Mouse (Mus musculus): ENCODE measurements around the gene Ptger1. TPM values are rescaled to one million over a fixed set of nuclear protein-coding genes. Genes with fewer than 3 reads are reported as not detected.

Ptger1 gene
- polyA plus RNA-seq, 1 experiment: 0.57 TPM

DNA sequence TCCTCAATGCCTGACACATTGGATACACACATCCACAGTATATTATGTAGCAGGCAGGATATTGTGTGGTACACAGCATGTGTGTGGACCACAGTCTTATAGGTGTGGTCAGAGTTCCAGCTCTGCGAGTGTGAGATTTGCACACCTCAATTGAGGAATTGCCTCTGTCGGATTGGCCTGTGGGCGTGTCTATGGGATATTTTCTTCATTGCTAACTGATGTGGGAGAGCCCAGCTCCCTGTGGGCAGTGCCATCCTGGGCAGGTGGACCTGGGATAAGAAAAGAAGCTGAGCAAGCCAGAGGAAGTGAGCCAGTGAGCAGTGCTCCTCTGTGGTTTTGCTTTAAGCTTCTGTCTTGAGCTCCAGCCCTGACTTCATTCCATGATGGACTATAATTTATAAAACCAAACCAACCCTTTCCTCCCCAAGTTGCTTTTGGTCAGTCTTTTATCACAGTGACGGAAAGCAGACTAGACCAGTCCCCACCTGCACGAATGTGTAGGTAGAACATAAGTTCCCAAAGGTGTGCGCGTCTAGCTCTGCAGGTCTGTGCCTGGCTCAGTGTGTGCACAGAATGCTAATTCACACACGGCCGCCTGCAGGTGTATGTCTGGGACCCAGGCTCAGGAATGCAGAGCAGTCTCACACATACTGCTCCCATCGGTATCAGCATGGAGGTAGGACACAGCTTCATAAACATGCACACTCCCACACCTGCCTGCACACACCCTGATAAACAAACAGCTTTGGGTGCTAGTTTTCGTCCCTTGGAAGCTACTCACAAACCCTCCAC is 28.1 kb downstream of the Ptger1 start:
- Histone ChIP-seq H3K4me3 (replicated peaks; ENCODE audit: control insufficient read depth, low read depth, low read length) (no peak overlapping the region), H3K4me1 (ENCODE audit: control insufficient read depth, insufficient read depth, low read length) (peaks cover 16% of the 10 kb centered on the region), H3K27ac (ENCODE audit: control insufficient read depth, insufficient read depth, low read depth, low read length, poor library complexity) (peak overlapping the region; percentile 73)
- TF ChIP-seq CTCF (IDR thresholded peaks at IDR 0.05; ENCODE audit: control insufficient read depth, insufficient read depth, low read length): no peak
- TF ChIP-seq POLR2A (IDR thresholded peaks at IDR 0.05; ENCODE audit: borderline replicate concordance, control insufficient read depth, low read depth, low read length): no peak
- 57% methylated on average over 11 of the region's 11 CpGs for WGBS

DNA sequence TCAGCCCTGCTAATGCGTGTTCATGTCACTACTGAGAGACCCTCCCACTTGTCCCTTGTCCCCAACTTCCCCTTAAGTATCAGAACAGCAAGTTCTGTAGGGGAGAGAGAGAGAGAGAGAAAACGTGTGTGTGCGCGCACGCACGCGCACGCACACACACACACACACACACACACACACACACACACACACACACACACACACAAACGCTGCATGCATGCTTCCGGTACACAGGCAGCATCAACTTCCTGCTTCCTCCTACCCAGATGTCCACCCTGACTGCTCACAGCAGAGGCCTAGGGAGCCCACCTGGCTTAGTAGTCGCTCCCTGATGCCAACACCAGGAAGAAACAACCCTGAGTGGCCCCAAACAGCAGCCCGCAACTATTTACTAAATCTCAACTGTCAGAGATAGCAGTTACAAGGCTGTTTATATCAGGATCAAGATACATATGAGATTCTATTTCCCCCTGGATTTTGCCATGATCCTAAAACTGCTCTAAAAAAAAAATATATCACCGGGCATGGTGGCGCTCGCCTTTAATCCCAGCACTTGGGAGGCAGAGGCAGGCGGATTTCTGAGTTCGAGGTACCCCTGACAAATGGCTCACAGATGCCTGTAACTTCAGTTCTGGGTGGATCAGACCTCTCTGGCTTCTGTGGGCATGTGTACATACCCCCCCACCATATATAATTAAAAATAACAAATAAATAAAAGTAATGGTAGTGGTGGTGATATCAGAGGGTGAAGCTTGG is 29.1 kb downstream of the Ptger1 start:
- H3K4me1 ChIP-seq (ENCODE audit: control insufficient read depth, insufficient read depth, low read length): peaks cover 17% of the 10 kb centered on the region

DNA sequence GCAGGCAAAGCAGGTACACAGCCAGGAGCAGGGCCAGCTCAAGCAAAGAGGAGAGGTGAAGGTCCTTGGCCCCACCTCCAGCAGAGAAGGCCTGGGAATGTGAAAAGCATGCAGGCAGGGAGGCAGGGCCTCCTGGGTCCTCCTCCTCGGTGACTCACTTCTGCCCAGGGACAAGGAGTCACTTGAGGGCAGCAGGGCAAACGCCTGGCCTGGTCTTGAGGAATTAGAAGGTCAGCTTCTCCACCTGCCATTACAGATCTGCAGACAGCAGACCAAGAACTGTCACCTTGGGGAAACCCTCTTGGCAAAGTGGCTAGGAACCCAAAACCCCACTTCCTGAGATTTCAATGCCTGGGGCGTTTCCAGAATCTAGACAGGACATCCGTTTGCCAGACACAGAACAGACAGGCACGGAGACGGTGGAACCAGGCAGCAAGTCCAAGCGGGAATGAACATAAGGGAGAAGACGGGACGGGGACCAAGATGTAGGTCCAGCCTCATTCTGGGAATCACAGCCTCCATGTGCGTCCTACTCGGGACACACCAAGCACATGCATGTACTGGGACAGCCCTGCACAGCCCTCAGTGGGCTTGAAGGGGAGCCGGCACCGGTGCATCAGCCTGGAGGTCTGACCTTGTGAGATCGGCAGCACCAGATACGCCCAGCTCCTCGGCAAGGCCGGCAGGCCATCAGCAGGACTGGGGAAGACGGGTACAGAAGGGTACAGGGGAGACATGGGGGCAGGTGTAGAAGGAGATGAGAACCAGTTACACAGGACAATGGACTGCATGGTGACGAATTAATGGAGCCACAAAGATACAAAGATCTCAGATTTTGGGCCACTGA is 31.1 kb downstream of the Ptger1 start:
- WGBS: 11% methylated on average over 19 of the region's 19 CpGs
- peak overlapping the region; percentile 98 for H3K27ac ChIP-seq (ENCODE audit: control insufficient read depth, insufficient read depth, low read depth, low read length, poor library complexity)
- TF ChIP-seq POLR2A (IDR thresholded peaks at IDR 0.05; ENCODE audit: borderline replicate concordance, control insufficient read depth, low read depth, low read length) (no peak), CTCF (IDR thresholded peaks at IDR 0.05; ENCODE audit: control insufficient read depth, insufficient read depth, low read length) (no peak)
- H3K4me3 ChIP-seq (replicated peaks; ENCODE audit: control insufficient read depth, low read depth, low read length): peak overlapping the region; percentile 92
- peaks cover 17% of the 10 kb centered on the region for H3K4me1 ChIP-seq (ENCODE audit: control insufficient read depth, insufficient read depth, low read length)

More for the DNA sequence above, 29.1 kb downstream of the Ptger1 start:
- H3K27ac ChIP-seq (ENCODE audit: control insufficient read depth, insufficient read depth, low read depth, low read length, poor library complexity): peak overlapping the region; percentile 73; the same call in 1 of the 2 replicates
- no peak overlapping the region for H3K4me3 ChIP-seq (replicated peaks; ENCODE audit: control insufficient read depth, low read depth, low read length)
- TF ChIP-seq CTCF (IDR thresholded peaks at IDR 0.05; ENCODE audit: control insufficient read depth, insufficient read depth, low read length) (no peak), POLR2A (IDR thresholded peaks at IDR 0.05; ENCODE audit: borderline replicate concordance, control insufficient read depth, low read depth, low read length) (no peak)
- 49% methylated on average over 9 of the region's 17 CpGs for WGBS

DNA sequence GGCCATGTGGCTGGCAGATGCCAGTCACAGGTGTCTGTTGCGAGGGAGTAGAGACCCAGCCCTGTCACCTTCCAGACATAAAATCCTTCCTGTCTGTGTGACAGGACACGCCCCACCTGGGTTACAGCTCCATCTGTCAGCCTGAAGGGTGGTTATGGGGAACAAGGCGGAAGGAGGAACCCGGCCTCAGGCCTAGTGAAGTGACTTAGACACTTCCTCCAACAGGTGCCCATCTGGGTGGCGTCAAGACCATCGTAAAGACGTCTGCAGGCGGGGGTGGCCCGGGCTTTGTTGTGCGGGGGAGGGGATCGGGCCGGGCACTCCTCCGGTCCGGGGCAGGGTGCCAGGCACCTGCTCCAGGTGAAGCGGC is 31.8 kb downstream of the Ptger1 start:
- TF ChIP-seq CTCF (IDR thresholded peaks at IDR 0.05; ENCODE audit: control insufficient read depth, insufficient read depth, low read length): 0 out of 2 replicates have a peak, but pooled peaks have one; percentile 1
- peak; percentile 42; the same call in 1 of the 2 replicates for TF ChIP-seq POLR2A (IDR thresholded peaks at IDR 0.05; ENCODE audit: borderline replicate concordance, control insufficient read depth, low read depth, low read length)
- under 1% methylated on average over 15 of the region's 15 CpGs for WGBS
- Histone ChIP-seq H3K4me3 (replicated peaks; ENCODE audit: control insufficient read depth, low read depth, low read length) (peak overlapping the region; percentile 92), H3K4me1 (ENCODE audit: control insufficient read depth, insufficient read depth, low read length) (peaks cover 17% of the 10 kb centered on the region), H3K27ac (ENCODE audit: control insufficient read depth, insufficient read depth, low read depth, low read length, poor library complexity) (peak overlapping the region; percentile 98)

DNA sequence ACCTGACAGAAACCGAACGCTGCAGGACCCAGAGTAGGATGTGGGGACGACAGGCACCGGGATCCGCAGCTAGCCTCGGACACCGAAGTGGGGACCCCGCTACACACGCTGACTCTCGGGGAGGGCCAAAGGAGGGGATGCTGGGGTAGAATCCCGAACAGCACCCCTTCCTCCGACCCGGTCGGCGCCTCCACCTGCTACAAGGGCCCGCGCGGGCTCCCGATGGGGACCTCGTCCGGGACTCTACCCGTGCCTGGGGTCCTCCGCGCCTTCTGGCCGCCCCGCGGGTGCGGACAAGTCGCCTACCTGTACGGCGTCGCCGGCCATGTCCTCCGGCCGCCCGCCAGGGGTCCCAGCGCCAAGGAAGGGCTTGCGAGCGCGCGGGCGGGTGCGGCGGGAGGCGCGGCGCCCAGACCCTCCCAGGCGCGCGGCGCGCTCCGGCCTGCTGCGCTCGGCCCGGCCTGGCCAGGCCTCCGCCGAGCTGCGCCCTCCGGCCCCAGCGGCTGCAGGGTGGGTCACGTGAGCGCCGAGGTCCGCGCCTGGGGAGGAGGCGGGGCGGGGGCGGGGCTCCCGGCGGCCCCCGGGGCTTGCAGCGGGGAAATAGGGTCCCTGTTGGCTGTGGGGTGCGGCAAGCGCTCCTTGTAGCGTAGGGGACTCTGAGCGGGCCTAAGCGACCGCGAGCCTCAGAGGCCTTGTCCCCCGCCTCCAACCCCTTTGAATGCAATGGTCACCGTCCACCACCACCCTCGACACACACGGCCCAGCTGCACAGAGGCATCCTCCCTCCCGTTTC is 32.4 kb downstream of the Ptger1 start, which contains the start of gene Pkn1:
TSS of gene Pkn1 (minus strand) at position 519 of the 793 bp plus-strand sequence.
- peaks cover 17% of the 10 kb centered on the region for H3K4me1 ChIP-seq (ENCODE audit: control insufficient read depth, insufficient read depth, low read length)
- peak within 1 kb of the TSS; percentile 98 for H3K27ac ChIP-seq (ENCODE audit: control insufficient read depth, insufficient read depth, low read depth, low read length, poor library complexity)
- TF ChIP-seq CTCF (IDR thresholded peaks at IDR 0.05; ENCODE audit: control insufficient read depth, insufficient read depth, low read length) (no peak), POLR2A (IDR thresholded peaks at IDR 0.05; ENCODE audit: borderline replicate concordance, control insufficient read depth, low read depth, low read length) (peak; percentile 69; the same call in 1 of the 2 replicates)
- H3K4me3 ChIP-seq (replicated peaks; ENCODE audit: control insufficient read depth, low read depth, low read length): peak within 1 kb of the TSS; percentile 92
- WGBS: under 1% methylated on average over 85 of the region's 85 CpGs

DNA sequence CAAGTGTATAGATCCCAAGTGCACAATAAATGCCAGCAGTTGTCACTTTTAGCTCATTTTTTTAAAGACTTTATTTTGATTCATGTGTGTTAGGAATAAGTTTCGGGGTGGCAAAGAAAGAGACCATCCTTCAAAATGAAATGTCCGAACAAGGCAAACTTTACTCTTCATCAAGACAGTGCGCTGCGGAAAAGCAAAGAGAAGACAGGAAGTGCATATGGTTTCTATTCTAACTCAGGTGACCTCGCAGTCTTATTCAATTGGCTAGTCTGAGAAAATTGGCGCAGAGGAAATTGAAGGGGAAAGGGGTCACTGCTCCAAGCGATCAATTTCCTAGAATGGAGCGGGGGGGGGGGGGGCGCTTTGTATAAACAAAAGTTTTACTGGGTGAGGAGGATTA is 33.1 kb downstream of the Ptger1 start:
- TF ChIP-seq CTCF (IDR thresholded peaks at IDR 0.05; ENCODE audit: control insufficient read depth, insufficient read depth, low read length) (no peak), POLR2A (IDR thresholded peaks at IDR 0.05; ENCODE audit: borderline replicate concordance, control insufficient read depth, low read depth, low read length) (no peak)

DNA sequence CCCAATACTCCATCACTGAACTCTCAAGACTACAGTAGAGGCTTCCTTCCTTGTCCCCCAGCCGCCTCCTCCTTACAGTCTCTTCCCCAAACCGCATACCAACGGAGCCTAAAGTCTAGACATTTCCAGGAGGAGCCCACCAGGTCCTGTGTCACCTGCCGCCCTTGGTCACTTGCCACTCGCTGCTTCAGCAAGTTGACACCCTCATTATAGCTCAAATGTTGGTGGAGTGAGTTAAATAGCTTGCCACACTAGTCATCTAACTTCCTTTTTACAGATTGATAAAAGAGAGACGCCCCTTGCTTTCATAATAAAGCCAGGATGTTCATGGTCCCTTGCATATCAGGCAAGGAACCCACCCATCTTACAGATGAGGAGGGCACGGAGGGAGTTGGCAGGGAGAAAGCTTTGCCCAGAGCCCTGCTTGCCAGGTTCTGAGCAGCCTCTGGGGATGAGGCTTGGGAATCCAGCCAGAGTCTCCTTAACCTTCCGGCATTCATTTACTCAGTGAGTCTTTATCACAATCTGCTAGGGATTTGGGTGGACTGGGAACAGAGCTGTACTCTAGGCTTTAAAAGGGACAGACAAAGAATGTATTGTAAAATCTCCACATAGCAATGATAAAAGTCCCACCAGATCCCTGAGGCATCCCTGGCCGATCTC is 34.1 kb downstream of the Ptger1 start:
- Histone ChIP-seq H3K27ac (ENCODE audit: control insufficient read depth, insufficient read depth, low read depth, low read length, poor library complexity) (no peak overlapping the region), H3K4me3 (replicated peaks; ENCODE audit: control insufficient read depth, low read depth, low read length) (no peak overlapping the region), H3K4me1 (ENCODE audit: control insufficient read depth, insufficient read depth, low read length) (peaks cover 7% of the 10 kb centered on the region; the same call in 1 of the 2 replicates)
- no peak for TF ChIP-seq CTCF (IDR thresholded peaks at IDR 0.05; ENCODE audit: control insufficient read depth, insufficient read depth, low read length)
- TF ChIP-seq POLR2A (IDR thresholded peaks at IDR 0.05; ENCODE audit: borderline replicate concordance, control insufficient read depth, low read depth, low read length): no peak
- WGBS: 52% methylated on average over 9 of the region's 9 CpGs

More for the DNA sequence above, 33.1 kb downstream of the Ptger1 start:
- Histone ChIP-seq H3K4me1 (ENCODE audit: control insufficient read depth, insufficient read depth, low read length) (peaks cover 13% of the 10 kb centered on the region), H3K27ac (ENCODE audit: control insufficient read depth, insufficient read depth, low read depth, low read length, poor library complexity) (peak overlapping the region; percentile 95), H3K4me3 (replicated peaks; ENCODE audit: control insufficient read depth, low read depth, low read length) (peak overlapping the region; percentile 89)
- 4% methylated on average over 9 of the region's 9 CpGs for WGBS

Measured in bone marrow, adult 2 months (tissue).